In genomic region chr5:40394798-40395197, GRCm38 (mm10) we compare ENCODE assay signal across 26 mouse cellular contexts.
A peak's percentile ranks its signal among the peaks of the same experiment; 100 is the strongest.
DNase-seq lines count a peak whose midpoint lies in the region; ATAC-seq and TF ChIP-seq lines count a peak whose summit lies in the region.
"Had no signal": no experiment of that assay in that cellular context is flagged by ENCODE, and none has a peak within 500 bp of the region (broad histone marks: within the 10 kb centered on the region; RNA-seq: fewer than 3 reads in every experiment).

No protein-coding gene starts in this region.

- H3K27ac ChIP-seq in forebrain, postnatal 0 days (ENCODE audit: low read depth, low read length), result peak overlapping the region; percentile 40
- no peak overlapping the region for H3K27ac ChIP-seq in forebrain, embryonic 10.5 days
- H3K27ac ChIP-seq: embryonic facial prominence, embryonic 13.5 days; embryonic facial prominence, embryonic 15.5 days; forebrain, embryonic 13.5 days; forebrain, embryonic 15.5 days had no signal

- H3K9me3 ChIP-seq in forebrain, postnatal 0 days (ENCODE audit: low read length), result no peaks in the 10 kb centered on the region
- H3K9me3 ChIP-seq in forebrain, embryonic 10.5 days, result no peaks in the 10 kb centered on the region
- H3K9me3 ChIP-seq: embryonic facial prominence, embryonic 13.5 days; embryonic facial prominence, embryonic 15.5 days; forebrain, embryonic 13.5 days; forebrain, embryonic 15.5 days; G1E had no signal

- WGBS in forebrain, postnatal 0 days, result 62% methylated on average over 3 of the region's 3 CpGs
- 83% methylated on average over 3 of the region's 3 CpGs for WGBS in forebrain, embryonic 10.5 days

- peaks cover 4% of the 10 kb centered on the region; the same call in 1 of the 2 replicates for H3K4me1 ChIP-seq in forebrain, postnatal 0 days (ENCODE audit: insufficient read depth)
- H3K4me1 ChIP-seq in forebrain, embryonic 10.5 days, result no peaks in the 10 kb centered on the region
- H3K4me1 ChIP-seq: embryonic facial prominence, embryonic 13.5 days; embryonic facial prominence, embryonic 15.5 days; forebrain, embryonic 13.5 days; forebrain, embryonic 15.5 days had no signal

- H3K4me3 ChIP-seq in forebrain, postnatal 0 days (ENCODE audit: low read depth, low read length), result no peak overlapping the region
- no peak overlapping the region for H3K4me3 ChIP-seq in forebrain, embryonic 10.5 days
- H3K4me3 ChIP-seq: embryonic facial prominence, embryonic 13.5 days; embryonic facial prominence, embryonic 15.5 days; erythroblast, embryonic 14.5 days; forebrain, embryonic 13.5 days; forebrain, embryonic 15.5 days had no signal

- H3K27me3 ChIP-seq in forebrain, postnatal 0 days (ENCODE audit: insufficient read depth, low read length), result no peaks in the 10 kb centered on the region
- H3K27me3 ChIP-seq in forebrain, embryonic 10.5 days (ENCODE audit: poor library complexity, severe bottlenecking), result no peaks in the 10 kb centered on the region
- H3K27me3 ChIP-seq: CH12.LX; embryonic facial prominence, embryonic 13.5 days; embryonic facial prominence, embryonic 15.5 days; forebrain, embryonic 13.5 days; forebrain, embryonic 15.5 days; Patski had no signal

- peak; percentile 45 for ATAC-seq in forebrain, postnatal 0 days
- ATAC-seq: activated CD4-positive, CD25-positive, alpha-beta regulatory T cell, adult 4 months; CD4-positive, CD25-positive, alpha-beta regulatory T cell, adult 4 months; forebrain, embryonic 13.5 days; forebrain, embryonic 15.5 days; Patski had no signal

- no peak overlapping the region for H3K4me2 ChIP-seq in forebrain, postnatal 0 days (ENCODE audit: low read depth)
- H3K4me2 ChIP-seq: embryonic facial prominence, embryonic 13.5 days; embryonic facial prominence, embryonic 15.5 days; forebrain, embryonic 13.5 days; forebrain, embryonic 15.5 days had no signal

- no peak overlapping the region for H3K9ac ChIP-seq in forebrain, postnatal 0 days
- H3K9ac ChIP-seq: embryonic facial prominence, embryonic 13.5 days; embryonic facial prominence, embryonic 15.5 days; forebrain, embryonic 13.5 days; forebrain, embryonic 15.5 days had no signal

- peak; percentile 24 for DNase-seq in forebrain, postnatal 0 days
- no peak for DNase-seq in forebrain, embryonic 10.5 days (ENCODE audit: extremely low spot score, low spot score)
- peak; percentile 4 for DNase-seq in right cerebral cortex, adult 18-20 months
- DNase-seq in right cerebral cortex, postnatal 14 days, result no peak
- DNase-seq in telencephalon, adult 2 months (ENCODE audit: low read depth, low spot score), result peak; percentile 28
- no peak for DNase-seq in cerebellum, postnatal 25 days
- DNase-seq: adrenal gland, adult 8-10 months; adrenal gland, postnatal 14 days; adrenal gland, postnatal 36 days; B cell, adult 2 months; cerebellum, adult 11-12 months; cerebellum, adult 2 months; cerebellum, adult 9-10 months; cerebellum, postnatal 10 days; cerebellum, postnatal 36 days; embryo, embryonic 11 days had no signal

- TF ChIP-seq CTCF in forebrain, postnatal 0 days (IDR thresholded peaks at IDR 0.05; ENCODE audit: low read depth), result no peak

- no peaks in the 10 kb centered on the region for H3K36me3 ChIP-seq in forebrain, postnatal 0 days (ENCODE audit: insufficient read depth)
- H3K36me3 ChIP-seq in forebrain, embryonic 10.5 days (replicated peaks), result no peaks in the 10 kb centered on the region
- H3K36me3 ChIP-seq: embryonic facial prominence, embryonic 13.5 days; embryonic facial prominence, embryonic 15.5 days; forebrain, embryonic 15.5 days; G1E had no signal

Comparison
In these comparisons a context has a peak if more than half of its experiments do, and no peak if none do; other contexts are left out.
1. DNase-seq: peak in forebrain, postnatal 0 days (single experiment), right cerebral cortex, adult 18-20 months (single experiment) and telencephalon, adult 2 months (single experiment); none in forebrain, embryonic 10.5 days (single experiment), right cerebral cortex, postnatal 14 days (single experiment) and cerebellum, postnatal 25 days (0 of 2).